Mouse (Mus musculus) spleen, postnatal 36 days (tissue): ENCODE measurements around the gene Kif27.
"Not testable (repeated sequence)": the region's sequence is repeated elsewhere in the genome, so short reads cannot be mapped to it uniquely, and the experiment has no call there.

Experiments used
- DNase-seq, 2 experiments: peaks; one replicate each; pipeline ENCODE4 v3.0.0; 2022; ENCODE audit warnings: low spot score in 2 of 2, mixed read lengths in 1 of 2

Kif27 gene

DNA sequence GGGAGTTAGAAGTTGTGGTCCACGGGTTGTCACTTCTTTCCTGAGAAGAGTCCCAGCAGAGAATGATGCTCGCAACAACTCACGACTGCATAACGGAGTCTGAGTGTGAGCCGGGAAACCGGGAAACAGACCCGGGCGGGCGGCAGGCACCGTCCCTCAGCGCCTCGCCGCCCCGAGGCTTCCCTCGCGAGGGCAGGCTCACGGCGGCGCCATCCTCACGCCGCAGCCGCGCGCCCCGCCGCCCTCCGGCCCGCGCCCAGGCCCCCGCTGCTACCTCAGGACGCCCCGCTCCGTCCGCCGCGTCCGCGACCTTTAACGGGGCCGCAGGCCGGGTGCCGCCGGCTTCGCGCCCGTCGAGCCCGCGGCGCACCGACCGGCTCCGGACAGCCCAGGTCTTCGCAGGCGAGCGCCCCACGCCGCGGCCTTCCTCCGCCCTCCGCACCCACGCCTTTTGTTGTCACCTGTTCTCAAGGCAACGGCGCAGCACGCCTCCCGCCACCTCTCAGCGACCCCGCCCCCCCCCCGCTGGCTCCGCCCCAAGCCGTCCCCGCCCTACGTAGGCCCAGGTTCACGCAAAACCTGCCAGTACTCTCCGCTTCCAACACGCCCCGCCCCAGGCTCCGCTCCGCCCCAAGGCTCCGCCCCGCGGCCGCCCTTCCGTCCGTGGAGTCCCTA is at the start of gene Kif27:
TSS of gene Kif27 (minus strand) at position 494 of the 675 bp plus-strand sequence.
- DNase-seq: peak; percentile 84 to 89

DNA sequence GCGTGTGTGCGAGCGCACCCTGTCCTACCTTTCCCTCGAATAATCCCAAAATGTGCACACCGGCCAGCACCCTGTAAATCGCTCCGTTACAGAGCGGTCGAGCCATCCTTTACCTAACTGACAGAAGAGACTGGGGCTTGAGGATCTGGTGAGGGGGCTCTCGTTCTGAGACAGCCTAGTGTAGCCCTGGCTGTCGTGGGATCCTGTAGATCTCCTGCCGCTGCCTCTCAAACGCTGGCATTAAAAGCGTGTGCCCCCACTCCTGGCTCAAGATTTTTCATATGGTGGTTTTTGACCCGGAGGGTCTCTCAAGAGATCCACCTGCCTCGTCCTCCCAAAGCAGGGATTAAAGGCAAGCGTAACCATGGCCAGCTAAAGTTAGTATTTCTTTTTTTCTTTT is 44.3 kb upstream of the Kif27 start, which contains the start of gene Hnrnpk:
TSS of gene Hnrnpk (minus strand) at position 101 of the 400 bp plus-strand sequence.
- not testable (repeated sequence) for DNase-seq

DNA sequence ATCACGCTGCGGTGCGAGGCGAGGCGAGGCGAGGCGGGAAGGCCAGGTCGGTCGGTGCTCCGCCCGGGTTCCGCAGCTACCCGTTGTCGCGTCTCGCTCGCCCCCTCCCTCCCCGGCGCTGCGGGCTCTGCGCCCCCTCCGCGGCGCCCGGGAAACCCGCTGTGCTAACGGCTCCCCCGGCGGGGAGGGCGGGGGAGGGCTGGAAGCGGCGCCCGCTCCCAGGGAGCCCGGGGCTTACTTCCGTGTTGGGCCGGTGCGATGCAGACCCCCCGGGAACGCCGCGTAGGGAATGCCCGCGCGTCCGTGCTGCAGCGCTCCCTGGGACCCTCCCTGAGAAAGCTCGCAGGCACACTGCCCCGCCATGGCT is 43.8 kb upstream of the Kif27 start:
- no peak for DNase-seq

DNA sequence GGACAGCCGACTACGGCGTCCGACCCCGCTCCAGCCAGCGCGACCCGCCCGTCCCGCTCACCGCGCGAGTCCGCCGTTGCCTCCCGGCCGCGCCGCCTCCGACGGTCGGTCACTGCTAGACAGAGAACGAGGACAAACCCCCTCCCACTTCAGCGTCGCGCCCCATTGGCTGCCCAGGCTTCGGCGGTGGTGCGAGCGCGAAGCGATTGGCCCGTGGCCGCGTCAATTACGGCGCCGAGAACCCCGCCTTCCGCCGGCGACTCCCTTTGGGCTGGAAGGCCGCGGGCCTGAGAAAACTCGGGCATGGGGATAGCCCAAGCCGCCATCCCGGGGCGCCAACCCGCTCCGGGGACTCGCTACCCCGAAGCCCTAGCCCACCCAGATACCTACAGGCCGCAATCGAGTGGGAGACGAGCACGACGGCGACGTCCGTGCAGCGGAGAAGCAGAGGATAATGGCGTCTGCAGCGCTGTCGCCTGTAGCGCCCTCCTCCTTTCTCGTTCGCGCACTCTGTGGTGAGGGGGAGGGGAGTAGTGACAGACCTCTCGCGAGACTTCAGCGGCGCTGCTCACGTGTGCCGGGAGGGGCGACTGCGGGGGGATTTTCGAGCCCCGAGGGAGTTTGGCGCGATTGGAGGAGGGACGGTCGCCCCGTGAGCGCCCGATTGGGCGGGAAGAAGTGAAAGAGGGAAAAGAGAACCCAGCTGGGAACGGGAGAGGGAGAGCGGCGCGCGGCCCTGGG is 43.3 kb upstream of the Kif27 start, which contains the start of gene Rmi1:
TSS of gene Rmi1 (plus strand) at position 246 of the 741 bp plus-strand sequence.
- DNase-seq: peak; percentile 95 to 96

DNA sequence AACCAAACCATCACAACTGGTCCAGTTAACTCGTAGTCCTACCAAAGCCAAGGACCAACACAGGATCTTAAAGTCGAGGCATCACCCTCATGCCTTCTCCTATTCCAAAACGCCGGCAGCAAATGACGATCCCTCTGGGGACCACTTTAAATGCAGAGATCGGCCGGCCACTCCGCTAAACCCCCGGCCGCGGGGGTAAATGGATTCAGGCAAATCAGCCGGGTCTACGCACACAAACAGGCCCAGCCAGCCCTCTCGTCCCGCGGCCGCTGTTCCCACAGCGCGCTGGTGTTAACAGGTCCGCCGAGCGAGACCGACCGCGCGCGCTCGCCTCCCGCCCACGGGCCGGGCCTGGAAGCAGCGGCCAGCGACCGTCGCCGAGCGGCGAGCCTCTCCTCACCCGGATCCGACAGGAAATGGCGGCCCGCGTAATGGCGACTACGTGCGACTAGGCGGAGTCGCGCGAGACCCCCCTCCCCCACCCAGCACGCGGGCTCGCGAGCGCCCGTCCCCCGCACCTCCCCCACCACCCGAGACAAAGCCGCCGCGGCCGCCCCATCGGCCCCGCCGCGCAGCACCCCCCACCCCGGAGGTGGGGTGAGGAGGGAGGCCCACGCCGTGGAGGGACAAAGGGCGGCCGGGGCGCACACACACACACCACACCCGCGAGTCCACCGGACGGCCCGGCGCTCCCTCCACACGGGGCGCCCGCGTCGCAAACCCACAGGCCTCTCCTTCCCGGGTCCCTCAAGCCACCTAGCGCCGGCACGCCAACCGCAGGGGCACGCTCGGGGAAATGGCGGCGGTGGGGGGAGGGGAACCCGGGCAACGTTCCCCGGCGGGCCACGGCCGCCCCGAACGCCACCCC is 42.4 kb upstream of the Kif27 start:
- peak; percentile 75 to 80 for DNase-seq

DNA sequence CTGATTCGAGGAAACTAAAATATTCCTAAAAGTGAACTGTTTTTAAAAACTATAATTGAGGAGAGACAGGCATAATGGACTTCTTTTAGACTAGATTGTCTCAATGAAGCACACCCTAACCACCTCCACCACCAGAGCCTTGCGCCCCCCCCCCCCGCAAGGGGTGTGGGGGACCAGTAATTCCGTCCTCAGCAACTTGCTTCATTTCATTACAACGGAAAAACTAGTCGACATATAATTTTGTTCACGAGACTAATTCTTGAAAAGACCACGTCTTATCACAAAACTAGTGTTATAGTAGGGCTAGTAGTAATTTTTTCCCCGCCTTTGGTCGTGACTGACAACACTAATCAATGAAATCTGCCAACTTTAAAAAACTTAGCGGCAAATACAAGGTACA is 41.7 kb upstream of the Kif27 start:
- no peak for DNase-seq

DNA sequence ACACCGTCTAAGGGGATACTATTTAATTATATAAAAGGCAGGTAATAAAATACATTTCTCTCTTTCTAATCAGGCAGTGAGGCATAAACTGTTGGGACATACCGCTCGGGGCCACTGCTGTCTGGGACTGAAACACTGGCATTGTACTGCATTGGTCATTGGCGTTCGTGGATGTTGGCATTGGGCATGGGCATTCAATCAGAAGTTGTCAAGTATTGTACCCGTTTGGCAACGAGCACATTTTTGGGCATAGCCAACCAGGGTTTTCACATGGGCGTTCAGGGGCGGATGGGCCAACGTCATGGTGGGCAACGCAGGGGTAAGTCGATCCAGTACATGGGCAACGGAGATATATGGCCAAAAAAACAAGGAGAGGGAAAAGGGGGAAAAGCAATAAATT is 38.7 kb upstream of the Kif27 start:
- DNase-seq: no peak

DNA sequence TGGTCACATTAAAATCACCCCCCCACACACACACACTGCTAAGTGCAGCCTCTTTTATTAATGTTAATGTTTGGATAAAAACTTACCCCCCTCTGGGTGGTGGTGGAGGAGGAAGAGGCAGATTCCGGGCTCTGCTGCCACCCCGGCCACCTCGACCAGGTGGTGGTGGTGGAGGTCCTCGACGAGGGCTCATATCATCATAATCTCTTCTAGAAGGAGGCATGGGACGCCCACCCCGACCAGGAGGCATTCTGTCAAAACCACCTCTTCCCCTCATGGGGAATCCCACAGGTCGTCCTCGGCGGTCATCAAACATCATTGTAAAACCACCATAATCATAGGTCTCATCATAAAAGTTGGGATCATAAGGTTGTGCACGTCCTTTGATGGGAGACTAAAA is 35.5 kb upstream of the Kif27 start:
- DNase-seq: not testable (repeated sequence)

DNA sequence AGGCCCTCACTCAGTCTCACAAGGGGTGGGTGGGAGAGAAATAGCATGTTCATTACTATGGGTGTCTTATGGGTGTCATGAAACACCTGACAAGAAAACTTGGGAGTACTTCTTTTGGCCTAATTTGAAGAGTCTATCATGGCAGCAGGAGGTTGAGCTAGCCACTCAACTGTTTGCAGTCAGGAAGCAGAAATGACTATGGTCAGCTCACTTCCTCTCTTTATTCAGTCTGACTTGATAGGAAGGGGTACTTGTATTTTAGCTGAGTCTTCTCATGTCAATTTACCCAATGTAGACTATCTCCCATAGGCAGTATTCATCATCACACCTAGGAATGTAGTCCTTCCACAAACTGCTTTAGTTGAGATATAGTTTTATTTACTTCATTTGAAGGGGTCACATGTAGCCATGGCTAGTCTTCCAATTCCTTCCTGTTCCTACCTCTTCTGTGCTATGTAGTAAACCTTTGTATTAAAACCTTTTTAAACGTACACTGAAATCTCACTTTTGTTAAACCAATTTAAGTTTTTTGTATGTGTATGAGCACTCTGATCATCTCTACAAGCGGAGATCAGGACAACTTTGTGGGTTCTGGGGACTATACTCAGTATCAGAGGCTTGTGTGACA is 30.5 kb upstream of the Kif27 start:
- no peak for DNase-seq

DNA sequence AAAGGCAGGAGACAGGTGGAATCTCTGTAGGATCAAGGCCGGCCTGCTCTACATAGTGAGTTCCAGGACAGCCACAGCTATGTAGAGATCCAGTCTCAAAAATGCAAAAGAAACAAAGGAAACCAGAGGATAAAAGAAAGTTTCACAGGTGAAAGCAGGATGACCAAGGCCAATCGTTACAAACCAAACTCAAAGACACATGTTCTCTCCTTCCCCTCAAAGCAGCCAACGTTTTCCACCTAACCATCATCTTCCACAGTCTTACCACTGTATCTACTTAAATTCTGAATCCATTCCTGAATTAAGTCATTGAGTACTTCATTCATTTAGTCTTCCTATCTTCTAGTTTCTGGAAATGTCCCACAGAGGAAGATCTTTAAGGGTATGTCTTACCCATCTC is 29.5 kb upstream of the Kif27 start:
- no peak for DNase-seq

DNA sequence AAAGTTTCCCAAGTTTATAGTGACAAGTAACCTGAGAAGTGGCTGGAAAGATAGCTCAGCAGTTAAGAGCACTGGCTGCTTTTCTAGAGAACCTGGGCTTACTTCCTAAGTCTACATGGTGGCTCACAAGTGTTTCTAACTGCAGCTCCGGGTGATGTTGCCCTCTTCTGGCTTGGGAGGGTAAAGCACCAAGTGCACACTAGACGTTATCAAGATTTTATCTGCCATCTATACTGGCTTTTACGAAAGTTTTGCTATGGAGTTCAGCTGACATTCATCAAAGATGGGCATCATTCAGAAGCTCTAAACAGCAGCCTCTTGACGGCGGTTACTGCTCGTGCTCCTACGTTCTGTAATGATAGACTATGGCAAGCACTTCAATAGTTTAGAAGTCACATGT is 29.0 kb upstream of the Kif27 start:
- peak; percentile 66 to 73 for DNase-seq

DNA sequence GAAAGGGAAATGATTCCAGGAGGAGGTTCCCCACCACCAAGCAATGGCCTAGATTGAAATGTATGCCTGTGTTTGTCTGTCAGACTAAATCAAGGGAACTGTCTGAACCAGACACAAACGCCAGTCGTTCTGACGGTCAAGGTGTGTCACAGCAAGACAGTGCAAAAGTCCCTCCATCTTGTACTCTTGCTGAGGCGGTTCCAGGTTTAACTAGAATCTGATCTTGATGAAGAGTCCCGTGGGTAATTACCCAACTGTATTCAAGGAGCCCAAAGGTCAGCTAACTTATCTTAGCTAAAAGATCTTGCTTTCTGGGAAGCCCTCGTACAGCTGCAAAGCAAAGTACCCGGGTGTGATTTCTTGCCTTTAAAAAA is 26.6 kb upstream of the Kif27 start:
- no peak for DNase-seq

DNA sequence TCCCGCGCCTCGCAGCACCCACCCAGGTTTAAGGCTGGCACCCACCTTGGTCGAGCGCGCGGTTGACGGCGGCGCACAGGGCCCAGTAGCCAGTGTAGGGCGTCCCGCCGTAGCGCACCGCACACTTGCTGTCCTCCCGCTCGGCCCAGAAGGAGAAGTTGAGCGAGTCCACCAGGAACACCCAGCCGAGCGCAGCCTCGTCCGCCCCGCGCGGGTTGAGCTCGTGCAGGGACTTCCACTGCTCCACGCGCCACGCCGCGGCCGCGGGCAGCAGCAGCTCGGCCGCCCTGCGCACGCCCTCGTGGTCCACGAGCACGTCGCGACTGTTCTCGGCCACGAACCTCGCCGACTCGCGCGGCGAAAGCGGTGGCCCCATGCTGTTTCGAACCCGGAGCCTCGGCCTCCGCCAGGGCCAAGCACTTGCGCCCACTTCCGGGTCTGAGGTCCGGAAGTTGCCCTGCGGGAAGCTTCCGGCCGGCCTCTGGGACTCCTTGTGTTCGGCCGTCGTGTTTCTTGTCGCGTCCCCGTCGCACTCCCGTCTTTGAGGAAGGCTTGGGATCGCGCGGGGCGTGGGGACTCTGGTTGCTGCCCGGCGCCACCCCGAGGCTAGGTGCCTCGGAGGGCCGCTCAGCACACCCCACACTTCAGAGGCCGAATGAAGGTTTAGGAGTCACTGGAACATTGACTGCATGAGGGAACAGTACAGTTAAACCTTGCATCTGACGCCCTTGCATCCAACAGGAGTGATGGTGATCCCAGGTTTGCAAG is 26.0 kb upstream of the Kif27 start, which contains the start of gene 2210016F16Rik:
TSS of gene 2210016F16Rik (minus strand) at position 447 of the 768 bp plus-strand sequence.
- DNase-seq: peak; percentile 58 to 60

DNA sequence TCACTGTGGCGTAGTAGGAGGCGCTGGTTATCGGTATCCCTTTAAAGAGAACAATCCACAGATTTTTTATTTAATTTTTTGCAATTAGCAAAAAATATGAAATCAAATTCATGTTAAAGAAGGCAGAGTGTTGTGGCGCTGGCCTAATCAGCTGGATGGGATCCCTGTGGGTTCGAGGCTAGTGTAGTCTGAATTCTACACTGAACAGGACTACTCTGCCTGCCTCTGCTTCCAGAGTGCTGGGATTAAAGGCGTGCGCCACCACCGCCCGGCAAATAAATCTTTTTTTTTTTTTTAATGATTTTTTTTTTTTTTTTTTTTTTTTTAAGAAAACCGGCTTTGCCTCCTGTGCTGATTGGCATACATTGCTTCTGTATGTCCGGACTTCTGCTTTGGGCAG is 25.4 kb upstream of the Kif27 start:
- DNase-seq: no peak

DNA sequence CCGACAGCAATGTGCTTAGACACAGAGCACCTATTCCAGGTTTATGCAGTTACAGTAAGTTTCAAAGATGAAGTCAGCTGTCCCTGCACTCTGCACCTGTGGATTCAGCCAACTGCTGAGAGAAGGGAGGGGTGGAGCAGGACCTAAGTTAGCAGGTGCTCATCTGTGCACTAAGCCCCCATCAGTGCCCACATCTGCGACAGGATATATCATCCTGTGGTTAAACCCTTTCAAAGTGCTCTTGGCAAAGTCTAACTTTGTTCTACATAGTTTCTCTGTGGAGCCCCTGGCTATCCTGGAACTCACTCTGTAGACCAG is 14.2 kb upstream of the Kif27 start:
- DNase-seq: no peak

DNA sequence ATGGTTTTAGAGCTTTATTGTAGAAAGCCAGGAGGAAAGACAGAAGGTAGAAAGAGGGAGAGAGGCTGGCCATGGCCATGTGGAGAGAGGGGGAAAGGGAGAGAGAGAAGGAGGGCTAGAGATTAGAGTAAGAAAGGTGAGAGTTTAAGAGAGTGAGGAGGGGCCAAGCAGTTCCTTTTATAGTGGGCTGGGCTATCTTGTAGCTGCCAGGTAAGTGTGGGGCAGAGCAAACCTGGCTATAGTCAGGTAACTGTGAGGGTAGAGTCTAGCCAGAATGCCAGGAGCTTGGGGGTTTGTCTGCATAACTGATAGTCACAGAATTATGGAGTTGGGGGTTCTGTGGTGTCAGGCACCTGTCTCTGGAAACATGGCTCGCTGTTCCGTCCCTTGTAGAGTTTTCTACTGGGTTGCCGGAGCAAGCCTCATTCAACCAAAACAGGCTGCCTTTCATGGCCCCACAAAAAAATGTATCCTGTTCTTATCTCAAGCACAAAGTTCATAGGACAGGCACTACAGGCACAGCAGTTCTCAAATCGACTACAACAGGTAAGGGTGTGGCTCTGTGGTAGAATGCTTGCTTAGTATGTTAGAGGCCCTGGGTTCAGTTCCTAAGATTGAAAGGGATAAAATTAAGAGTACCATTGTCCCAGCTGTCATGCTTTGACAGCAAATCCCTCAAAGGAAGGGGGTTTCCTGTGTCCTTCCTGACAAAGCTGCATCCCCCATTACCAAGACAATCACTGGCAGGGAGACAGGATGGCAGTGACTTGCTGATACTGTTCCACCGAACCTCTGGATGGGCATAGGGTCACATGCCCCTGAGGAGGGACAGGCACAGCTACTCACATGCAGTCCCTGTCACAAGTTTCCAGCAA is 13.6 kb upstream of the Kif27 start:
- no peak for DNase-seq

DNA sequence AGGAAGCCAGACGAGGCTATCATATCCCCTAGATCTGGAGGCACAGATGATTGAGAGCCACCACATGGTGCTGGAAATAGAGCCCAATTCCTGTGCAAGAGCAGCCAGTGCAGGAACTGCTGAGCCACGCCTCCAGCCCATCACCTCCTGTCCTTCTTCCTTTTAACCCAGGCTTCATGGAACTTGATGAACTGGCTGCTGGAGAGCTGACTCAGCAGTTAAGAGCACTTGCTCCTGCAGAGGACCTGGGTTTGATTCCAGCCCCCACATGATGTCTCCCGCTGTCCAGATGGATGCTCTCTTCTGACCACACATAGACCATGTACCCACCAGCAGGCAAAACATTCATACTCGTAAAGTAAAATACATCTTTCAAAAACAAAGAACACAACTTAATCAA is 9.9 kb upstream of the Kif27 start:
- no peak for DNase-seq

DNA sequence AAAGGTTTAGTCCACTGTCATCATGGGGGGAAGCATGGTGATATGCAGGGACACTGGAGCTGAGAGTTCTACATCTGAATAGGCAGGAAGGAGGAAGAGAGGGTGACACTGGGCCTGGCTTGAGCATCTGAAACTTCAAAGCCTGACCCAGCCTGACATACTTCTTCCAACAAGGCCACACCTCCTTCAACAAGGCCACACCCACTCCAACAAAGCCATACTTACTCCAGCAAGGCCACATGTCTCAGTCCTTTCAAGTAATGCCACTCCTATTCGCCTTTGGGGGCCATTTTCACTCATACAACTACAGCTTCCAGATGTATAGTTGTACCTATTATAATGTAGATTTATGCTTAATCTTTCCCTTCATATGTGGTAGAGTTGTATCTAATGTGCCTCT is 8.7 kb upstream of the Kif27 start:
- DNase-seq: no peak

DNA sequence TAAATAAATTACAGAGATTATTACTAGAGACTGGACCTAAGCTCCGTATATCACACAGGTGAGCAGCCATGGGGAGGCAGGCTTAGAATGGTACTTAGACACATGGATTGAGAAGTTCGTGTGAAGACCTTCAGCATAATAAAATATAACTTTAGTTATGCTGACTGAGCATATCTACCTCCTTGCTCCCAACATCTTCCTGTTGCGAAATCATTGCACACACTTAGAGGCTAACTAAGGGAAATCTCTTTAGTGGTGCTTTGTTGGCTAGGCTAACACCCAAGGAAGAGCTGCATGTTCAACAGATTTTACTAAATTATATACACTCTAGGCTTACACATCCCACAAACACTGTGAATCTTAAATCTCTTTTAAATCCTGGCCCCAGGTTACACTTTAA is 7.5 kb upstream of the Kif27 start:
- no peak for DNase-seq

DNA sequence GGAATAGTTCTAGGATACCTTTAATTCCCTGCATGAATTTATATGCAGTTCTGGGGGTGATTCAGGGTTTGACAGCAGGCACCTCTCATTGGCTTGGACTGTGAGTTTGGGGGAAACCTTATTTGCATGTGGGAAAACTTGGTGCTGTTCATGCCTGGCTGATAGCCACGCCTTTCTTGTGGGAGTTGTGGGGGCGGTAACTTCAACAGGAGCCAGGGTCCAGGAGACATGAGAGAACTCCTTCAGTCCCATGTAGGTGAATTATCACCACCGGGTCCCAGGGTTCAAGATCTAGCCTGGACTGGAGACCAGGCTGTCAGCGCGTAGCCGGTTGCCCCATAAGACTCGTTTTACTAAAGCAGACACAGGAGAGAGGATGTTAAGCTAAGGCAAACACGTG is 6.3 kb upstream of the Kif27 start:
- DNase-seq: not testable (repeated sequence)
